Mouse (Mus musculus) adrenal gland, adult 2 months (tissue): ENCODE data around the gene Supt20. TPM values are rescaled to one million over a fixed set of nuclear protein-coding genes. Genes with fewer than 3 reads are reported as not detected.

ENCODE experiments used
- DNase-seq: peaks from one replicate; pipeline ENCODE4 v3.0.0; 2021
- long read RNA-seq: library from polyadenylated mRNA; stranded (forward); transcript quantifications from one replicate; pipeline ENCODE4 v2.0.0, GENCODE M21; 2021
- polyA plus RNA-seq: library from polyadenylated mRNA; depleted of rRNA; stranded (reverse); fragments of >200 nt; gene quantifications from 2 replicates; pipeline ENCODE4 v1.2.3, GENCODE M21; 2012; rRNA removed
- total RNA-seq, 2 experiments: library from RNA; stranded (reverse); gene quantifications; 2 replicates each; pipeline ENCODE4 v1.2.3; 2021

Supt20 gene
- total RNA-seq (10 to 100 TPM; 34.1 to 37.9 TPM), polyA plus RNA-seq (24.1 and 26.8 TPM in 2 replicates)
- long read RNA-seq, partial matches to known transcripts, result 3 of 19 reads
- long read RNA-seq, other reads (novel, unspliced or antisense), result 14 of 19 reads

DNA sequence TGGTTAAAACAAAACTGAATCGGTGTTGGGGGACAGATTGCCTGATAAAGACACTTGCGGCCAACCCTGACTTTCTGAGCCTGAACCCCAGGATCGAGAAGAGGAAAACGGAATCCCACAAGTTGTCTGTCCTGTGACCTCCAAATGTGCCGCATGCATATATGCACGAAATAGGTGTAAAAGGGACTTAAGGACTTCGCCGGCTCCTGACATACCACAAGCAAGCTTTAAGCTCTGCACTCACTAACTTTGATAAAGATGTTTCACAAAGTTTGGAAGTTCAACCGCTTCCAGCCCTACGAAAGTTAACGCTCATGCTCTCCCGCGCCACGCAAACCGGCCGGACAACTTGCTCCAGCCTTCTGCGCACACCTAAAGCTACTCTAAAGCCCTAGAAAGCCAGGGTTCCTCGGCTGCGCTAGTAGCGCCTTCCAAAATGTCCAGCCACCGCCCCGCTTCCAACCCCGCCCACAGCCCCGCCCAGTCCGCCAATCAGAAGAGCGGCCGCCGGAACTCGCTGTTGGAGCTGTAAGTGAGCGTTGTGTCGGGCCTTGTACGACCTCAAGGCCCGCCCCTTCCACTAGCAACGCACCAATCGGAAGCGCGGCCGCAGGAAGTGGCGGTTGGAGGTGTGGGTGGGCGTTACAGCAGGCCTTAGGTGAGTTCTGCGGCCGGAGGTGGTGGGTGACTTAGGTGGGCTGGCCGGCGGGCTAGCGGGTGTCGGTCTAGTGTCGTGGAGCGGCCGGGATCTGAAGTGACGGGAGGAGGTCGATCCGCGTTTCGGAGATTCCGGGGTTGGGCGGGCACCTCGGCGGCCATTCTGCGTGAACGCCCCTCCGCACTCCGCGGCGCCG, at the start of gene Supt20:
Gene Supt20 (plus strand): TSS at position 606 of the 854 bp plus-strand sequence.
- peak; percentile 96 for DNase-seq

DNA sequence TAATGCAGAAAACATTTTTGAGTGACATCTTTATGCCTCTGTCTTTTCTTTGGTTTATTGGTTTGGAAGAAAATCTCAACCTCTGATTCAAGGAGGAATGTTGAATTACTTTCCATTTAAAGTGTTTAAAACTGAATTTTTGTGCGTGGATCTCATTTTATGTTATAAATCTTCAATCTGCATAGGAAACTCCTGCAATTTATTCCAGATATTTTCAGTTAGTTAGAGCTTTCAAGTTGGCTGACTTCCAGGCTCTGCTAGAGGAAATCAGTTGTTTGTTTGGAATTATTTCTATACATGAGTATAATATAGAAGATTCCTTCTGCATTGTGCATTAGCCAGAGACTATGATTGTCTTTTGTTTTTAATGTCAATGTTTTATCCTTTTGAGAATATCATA, 49.8 kb upstream of the Supt20 start:
- DNase-seq, result no peak

DNA sequence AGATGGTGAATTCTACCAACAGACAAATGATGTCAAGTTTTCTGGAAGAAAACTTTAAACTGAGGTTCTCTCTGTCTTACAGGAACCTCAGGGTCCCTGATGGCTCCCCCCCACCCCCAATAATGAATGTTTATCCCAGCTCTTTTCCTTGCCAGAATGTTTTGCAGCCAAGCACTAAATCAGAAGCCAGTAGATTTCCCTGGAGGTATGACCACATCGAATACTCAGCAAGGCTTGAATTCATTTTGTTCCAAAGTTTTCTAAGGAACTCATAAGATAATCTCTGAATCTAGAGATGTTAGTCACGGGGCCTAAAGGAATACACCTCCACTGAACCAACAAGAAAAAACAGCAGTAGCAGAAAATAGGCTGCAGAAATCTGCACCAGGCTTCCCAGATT, 45.0 kb upstream of the Supt20 start:
- DNase-seq, result no peak

DNA sequence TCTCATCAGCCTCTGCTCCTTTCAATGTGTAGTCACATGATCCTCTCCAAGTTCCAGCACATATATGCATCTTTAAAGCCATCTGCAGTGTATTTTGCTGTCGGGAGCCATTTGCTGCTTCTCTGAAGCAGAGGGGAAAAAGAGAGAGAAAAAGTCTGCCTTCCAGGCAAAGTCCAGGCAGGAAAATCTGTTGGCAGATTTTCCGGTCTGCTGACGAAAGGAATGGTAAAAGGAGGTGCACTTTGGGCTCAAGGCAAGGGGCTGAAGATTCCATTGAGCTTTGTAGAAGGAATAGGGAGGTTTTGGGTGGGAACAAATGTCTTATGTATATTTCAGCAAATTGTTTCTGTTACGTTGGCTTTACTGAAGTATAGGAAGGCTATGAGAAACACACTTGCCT, 41.0 kb upstream of the Supt20 start:
- no peak for DNase-seq

DNA sequence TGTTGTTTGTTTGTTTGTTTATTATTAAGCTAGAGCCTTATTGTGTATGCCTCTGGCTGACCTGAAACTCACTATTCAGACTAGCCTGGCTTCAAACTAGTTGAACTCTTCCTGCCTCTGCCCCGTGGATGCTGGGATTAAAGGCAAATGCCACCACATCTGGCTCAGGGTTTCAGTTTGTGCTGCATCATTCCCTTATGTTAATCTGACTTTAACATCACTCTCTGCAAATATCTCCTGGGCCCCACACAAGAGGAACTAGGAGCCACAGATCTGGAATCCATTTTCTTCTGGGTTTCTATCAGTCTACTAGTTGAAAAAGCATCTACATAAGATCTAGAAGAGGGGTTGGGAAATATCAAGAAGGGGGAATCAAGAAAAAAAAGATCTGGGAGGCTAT, 38.4 kb upstream of the Supt20 start:
- DNase-seq, result no peak

DNA sequence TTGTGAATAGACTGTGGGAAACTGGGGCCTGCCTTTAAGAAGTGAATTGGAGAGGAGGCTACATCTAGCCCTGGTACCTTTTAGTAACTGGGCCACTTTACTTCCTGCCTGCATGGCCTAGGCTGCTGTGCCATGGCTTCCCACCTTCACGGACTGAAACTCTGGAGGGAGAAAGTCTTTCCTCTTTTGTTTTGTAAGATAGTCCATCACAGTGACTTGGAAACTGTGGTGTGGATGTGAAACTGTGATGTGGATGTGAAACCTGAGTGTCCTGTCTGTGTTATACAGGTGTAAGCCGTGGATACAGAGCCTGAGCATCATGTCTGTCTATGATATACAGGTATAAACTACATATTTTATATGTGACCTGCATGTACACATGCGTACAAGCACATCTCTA, 35.5 kb upstream of the Supt20 start:
- no peak for DNase-seq

DNA sequence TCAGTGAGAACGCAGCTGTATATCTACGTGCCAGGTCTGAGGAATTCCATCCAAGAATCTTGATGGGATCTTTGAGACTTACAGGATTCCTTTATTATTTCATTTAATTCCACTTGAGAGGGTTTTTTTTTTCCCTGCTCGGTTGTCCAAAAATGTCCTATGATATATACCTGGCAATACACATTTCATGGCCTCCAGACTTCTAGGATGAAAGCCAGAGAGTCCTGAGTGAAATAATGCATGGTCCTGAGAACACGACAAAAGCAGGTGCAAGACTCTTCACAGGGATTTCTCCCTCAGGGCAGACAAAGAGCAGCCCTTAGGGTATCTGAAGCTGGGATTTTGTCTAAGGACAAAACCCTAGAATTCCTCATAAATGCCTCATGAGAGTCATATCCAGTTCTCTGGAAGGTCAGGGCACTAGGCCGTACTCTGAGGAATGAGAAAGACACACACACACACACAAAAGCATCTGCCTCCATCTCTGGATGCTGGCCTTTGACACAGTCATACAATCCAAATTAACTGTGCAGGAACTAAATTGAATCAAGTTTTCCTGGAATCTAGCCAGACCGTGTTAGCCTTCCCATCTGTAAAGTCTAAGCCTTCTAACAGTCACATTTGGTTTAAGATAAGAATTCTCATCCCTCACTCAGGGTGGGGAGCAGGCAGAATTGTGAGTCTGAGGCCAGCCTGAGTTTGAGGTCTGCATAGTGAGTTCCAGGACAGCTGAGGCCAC, 34.5 kb upstream of the Supt20 start:
- DNase-seq, result no peak

DNA sequence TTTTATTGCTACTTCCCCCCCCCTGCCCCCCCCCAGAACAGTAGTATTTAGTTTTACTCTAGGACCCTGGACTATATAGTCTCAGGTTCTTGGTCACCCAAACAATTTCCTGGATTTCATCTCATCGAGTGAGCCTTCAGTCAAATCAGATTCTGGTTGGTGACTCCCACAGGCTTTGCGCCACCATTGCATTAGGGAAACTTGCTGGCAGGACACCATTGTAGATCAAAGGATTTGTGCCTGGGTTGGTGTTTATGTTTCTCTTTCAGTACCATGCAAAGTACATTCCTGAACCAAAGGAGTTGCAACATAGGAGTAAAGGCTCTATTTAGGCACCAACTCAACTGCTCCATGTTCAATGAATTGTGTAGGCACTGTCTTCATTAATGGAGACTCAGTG, 32.9 kb upstream of the Supt20 start:
- no peak for DNase-seq

DNA sequence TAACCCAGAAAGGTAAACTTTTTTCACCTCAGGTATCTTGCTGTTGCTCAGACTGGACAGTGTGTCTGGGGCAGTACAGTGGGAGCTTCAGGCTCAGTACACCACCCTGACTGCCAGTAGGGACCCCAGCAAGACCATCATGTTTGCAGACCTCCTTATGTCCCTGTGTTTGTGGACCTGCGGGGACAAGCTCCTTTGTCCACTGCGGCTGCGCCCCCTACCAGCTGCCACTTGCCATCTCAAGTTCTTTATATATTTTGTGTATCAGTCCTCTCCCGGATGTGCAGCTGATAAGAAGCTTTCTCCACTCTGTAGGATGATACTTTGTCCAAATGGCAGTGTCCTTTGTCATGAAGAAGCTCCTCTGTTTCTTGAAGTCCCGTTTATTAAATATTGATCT, 30.2 kb upstream of the Supt20 start:
- no peak for DNase-seq

DNA sequence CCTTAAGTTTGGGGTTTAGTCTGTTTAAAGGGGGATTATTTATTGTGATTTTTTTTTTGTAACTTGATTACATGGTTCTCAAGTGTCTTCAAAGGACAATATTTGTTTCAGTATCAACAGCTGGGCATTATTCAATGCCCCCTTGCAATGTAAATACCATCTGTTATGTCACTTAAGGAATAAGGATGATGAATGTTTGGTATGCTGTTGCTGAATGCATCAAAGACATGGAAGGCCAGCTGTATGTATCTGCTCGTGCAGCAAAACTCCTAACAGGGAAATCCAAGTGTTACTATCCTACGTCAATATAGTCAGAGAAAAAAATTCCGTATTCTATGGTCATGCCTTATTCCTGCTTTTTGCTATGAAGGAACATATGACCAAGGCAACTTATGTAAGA, 24.5 kb upstream of the Supt20 start:
- no peak for DNase-seq

DNA sequence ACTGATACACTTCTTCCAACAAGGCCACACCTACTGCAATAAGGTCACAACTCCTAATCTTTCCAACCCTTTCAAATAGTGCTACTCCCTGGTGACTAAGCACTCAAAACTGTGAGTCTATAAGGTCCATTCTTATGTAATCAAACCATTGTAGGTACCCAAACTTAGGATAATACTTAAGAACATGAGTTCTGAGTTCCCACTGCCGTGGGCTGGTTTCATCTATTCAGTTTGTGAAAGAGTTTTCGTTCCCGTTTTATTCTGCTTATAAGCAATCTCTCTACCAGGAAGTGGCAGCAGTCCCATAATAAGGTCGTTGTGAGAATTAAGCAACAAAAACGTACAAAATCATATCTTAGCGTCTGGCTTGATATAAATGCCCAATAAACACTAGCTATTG, 23.9 kb upstream of the Supt20 start:
- DNase-seq, result no peak

DNA sequence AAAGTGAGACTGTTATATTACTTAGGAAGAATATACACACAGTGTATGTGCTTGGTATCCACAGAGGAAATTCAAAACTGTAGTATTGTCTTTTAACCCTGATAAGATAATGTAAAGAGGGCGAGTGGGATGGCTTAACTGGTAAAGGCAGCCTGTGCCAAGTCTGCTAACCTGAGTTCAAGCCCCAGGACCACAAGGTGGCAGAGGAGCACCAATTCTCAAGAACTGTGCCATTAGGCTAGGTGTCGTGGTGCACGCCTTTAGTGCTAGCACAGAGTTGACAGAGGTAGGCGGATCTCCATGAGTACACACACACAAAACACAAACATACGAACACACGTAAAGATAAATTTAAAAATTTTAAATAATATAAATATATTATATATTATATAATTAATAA, 23.0 kb upstream of the Supt20 start:
- DNase-seq, result no peak

DNA sequence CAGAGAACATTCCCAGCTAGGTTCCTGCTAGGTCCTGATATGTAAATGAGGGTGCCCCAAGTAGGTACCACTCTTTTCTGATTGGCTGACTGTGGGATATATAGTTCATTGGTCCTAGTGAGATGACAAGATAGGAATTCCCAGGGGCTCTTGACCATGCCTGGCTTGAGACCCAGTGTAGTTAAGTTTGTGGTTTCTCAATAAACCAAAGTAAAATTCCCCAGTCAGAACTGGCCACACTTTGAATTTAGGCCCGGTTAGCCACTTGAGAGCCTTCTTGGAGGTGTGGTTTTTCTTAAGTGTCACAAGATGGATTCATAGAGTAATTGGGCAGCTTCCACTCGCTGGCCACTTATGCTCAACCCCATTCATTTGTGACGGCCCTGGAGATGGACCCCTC, 20.5 kb upstream of the Supt20 start:
- DNase-seq, result no peak

DNA sequence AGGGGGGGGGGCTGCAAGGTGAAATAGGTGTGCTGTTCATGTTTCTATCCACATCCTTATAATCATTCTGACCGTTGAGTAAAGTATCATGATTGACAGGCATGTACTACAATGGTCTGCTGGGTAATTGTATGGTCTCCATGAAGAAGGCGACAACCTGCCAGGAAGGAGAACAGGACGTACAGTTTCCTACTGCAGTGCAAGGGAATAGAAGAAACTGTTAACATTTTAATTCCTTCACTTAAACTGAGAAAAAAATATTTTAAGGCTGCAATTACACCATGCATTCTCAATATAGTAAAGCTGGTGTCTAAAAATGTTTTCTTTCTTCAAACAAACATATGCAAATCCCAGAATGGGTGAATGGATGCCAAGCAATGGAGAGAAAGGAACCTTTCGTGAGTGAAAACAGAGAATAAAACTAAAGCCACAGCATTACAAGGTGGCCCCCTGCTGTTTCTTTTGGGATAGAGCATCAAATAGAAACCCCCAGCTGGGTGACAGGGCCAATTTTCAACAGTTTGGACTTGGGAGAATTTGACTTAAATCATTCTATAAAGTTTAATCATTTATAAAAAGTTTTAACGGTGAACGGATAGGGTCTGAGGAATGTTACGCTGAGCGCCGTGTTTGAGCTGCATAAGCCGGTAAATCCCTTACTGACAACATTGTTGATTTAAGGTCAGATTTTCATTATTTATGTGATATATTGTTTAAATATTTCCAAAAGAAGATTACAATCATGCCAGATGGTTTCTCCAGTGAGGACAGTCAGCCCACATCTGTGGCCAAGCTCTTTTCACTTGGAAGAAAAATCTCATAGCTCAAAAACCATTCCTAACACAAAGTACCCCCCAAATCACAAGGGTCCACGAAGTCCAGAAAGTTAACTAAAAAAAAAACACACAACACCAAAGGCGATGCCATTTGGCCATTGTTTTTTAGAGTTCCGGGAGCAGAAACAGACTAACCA, 19.8 kb upstream of the Supt20 start:
- DNase-seq, result no peak

DNA sequence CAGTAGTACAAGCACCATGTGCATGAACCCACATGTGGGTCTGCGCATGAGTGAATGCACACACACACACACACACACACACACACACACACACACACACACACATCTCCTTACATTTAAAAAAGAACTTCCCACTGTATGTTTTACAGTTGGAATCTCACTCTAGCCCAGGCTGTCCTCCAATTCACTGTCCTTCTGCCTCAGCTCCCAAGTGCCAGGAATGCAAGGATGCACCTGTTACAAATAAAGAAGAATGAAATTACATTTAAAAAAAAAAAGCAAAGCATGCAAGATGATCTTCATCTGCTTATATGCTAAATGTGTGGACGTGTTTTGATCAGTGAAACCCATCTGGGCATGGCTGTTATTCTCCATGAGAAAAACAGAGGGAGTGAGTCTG, 15.8 kb upstream of the Supt20 start:
- no peak for DNase-seq

DNA sequence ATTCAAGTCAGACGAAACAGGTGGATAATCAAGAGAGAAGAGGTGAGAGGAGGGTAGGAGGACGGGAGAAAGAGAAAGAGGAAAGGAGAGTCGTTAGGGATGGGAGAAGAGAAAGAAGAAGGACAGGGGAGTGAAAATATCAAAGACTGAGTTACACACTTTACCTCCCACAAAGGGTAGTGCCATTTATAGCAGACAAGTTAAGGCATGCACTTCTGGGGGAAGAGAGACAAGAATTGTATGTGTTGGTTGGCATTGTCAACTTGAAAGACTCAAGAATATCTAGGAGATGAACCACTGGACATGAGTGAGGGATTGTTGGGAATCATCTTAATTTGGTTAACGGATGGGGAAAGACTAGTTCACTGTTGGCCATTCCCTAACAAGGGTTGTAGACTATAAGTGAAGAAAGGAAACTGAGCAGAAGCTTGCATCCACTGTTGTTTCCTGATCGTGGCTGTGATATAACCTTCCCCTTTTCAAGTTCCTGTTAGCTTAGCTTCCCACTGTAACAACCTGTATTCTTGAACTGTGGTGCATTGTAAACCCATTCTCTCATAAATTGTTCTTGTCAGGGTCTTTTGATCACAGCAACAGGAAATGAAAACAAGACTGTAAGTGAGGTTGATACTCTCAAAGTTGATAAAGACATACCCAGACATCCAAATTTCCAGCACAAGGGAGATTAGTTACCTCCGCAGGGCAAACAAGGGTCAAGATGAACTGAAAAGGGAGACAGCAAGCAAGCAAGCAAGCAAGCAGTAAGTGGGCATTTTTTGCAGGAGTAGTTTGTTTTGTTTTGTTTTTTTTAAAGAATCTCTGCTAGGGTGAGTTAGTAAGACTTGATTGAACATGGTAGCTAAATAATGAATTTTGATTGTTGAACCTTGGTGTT, 11.1 kb upstream of the Supt20 start:
- no peak for DNase-seq

DNA sequence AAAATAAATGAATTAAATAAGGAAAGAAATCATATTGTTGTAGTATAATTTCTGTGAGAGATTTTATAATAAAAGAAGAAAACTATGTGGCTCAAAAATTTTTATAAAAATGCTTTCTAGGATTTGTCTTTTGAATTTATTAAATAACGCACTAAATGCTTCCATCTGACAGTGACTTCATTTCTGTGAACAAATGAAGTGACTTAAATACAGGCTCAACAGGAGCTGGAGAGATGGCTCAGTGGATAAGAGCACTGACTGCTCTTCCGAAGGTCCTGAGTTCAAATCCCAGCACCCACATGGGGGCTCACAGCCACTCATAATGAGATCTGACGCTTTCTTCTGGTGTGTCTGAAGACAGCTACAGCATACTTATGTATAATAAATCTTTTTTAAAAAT, 7.4 kb upstream of the Supt20 start:
- no peak for DNase-seq

DNA sequence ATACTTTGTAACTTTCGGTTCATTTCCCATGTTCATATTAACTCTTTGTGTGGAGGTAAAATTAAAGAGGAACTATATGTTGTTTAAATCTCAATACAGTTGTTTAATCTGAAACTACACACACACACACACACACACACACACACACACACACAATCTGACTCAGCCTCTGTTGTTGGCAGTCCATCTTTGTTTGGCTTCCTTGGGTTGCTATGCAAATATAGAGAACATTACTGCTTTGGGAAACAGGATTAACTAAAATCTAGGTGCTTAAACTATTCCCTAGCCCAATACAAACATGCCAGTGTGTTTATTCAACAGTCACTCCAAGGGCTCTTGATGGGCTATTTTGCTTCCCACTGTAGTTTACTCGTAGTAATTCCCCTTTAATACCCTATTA, 5.4 kb upstream of the Supt20 start:
- no peak for DNase-seq

DNA sequence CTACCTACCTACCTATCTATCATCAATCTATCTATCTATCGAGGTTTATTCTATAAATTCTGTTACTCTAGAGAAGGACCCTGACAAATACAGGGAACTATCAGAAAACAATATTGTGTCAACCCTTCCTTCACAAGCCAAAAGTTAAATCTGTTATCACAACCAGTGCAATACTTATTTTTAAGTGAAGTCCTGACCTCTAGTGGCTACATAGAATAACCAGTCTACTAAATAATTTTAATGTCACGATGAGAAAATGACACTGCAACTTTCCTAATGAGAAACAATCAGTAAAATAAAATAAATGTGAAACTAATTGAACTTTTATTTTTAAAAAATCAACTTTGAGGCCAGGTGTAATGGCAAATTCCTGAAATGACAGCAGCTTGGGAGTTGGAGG, 3.5 kb upstream of the Supt20 start:
- DNase-seq, result no peak

DNA sequence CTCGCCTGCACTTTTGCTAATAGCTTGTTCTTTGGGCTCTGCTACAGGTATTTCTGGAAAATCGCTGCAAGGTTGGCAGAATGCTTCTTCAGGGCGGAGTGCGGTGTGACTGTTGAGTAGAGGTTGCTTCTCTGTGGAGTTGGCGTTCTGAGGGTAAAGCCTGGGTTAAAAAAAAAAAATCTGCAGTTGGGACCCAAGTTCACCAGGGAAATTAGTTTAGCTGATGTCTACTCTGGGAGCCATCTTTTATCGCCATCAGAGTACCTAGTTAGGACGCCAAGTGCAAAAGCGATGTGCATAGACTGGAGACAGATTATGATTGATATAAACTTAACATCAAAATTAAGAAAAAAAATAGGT, 429 bp downstream of the Supt20 start:
- no peak for DNase-seq

DNA sequence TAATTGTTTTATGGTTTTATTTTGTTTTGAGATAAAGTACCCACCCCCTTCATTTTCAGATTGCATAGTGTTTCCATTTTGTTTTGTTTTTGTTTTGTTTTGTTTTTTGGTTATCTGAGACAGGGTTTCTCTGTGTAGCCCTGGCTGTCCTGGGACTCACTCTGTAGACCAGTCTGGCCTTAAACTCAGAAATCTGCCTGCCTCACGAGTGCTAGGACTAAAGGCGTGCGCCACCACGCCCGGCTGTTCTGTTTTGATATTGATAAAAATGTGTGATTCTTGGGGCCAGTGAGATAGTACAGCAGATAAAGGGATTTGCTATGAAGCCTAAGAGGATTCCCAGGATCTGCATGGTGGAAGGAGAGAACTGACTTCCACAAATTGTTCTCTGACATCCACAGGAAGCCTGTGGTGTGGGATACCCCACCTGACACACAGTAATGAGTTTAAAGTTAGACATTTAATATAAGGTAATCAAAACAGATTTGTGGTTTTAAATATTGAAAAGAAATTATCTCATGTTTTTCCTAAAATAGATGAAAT, 7.2 kb downstream of the Supt20 start:
- DNase-seq, result no peak
